Mouse (Mus musculus): ENCODE results near the gene Itga9. TPM values are rescaled to one million over a fixed set of nuclear protein-coding genes. Genes with fewer than 3 reads are reported as not detected.
"Not testable (repeated sequence)": the region's sequence is repeated elsewhere in the genome, so short reads cannot be mapped to it uniquely, and the experiment has no call there.

Gene Itga9
- polyA plus RNA-seq, 1 experiment, result 6.2 TPM

DNA sequence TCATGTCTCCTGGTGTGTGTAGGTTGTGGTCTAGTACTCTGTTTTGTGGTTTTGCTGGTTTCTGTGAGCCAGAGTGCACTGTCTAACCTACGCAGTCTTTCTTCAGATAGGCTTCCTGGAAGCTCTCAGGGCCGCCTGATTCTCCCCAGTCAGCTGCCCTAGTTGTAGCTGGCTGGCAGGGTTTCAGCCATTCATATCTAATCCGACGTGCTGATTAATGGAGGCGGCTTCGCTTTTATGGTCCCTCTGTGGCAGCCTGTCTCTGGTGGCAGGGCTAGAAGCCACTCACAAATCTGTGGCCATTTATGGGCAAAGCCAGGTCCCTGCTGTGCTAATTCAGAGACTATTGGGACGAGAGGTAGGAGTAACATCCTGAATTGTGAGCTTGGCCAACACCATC lies 16.3 kb upstream of the Itga9 start:
- Histone ChIP-seq H3K4me1 (ENCODE audit: control insufficient read depth, insufficient read depth, low read length) (peaks cover 3% of the 10 kb centered on the region), H3K4me3 (ENCODE audit: control insufficient read depth, low read depth, low read length) (no peak overlapping the region), H3K36me3 (ENCODE audit: control insufficient read depth, insufficient read depth, low read length) (no peaks in the 10 kb centered on the region), H3K27me3 (ENCODE audit: control insufficient read depth, insufficient read depth, low read length) (no peaks in the 10 kb centered on the region), H3K27ac (ENCODE audit: control insufficient read depth, insufficient read depth, low read depth, low read length) (peak overlapping the region; percentile 39; the same call in 1 of the 2 replicates)
- no peak for TF ChIP-seq POLR2A (IDR thresholded peaks at IDR 0.05; ENCODE audit: control insufficient read depth, low read depth, low read length)
- TF ChIP-seq CTCF (IDR thresholded peaks at IDR 0.05; ENCODE audit: control insufficient read depth, insufficient read depth, insufficient replicate concordance, low read depth, low read length), result no peak

DNA sequence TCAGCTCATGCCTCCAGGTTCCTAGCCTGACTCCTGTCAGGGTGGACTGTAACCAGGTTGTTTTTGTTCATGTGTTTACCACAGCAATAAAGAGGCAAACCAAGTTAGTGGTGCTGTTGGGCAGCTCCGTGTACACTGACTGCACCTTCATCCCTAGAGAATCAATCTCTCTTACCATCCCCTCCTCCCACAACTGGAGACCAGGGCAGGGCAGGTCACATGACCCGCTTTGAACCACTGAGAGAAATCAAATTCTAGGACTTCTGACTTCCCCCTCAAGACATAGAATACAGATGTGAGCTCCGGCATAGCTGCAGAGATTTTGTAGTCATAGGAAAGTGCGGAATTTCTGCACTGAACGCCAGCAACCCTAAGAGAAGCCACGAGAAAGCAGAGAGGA lies 14.9 kb upstream of the Itga9 start:
- H3K4me1 ChIP-seq (ENCODE audit: control insufficient read depth, insufficient read depth, low read length), result peaks cover 3% of the 10 kb centered on the region

GRCm38 (mm10) chr9:118592585-118593249 lies 13.8 kb upstream of the Itga9 start:
- no peaks in the 10 kb centered on the region for H3K36me3 ChIP-seq (ENCODE audit: control insufficient read depth, insufficient read depth, low read length)
- no peak overlapping the region for H3K27ac ChIP-seq (ENCODE audit: control insufficient read depth, insufficient read depth, low read depth, low read length)

More for the DNA sequence above, 14.9 kb upstream of the Itga9 start:
- H3K27ac ChIP-seq (ENCODE audit: control insufficient read depth, insufficient read depth, low read depth, low read length), result no peak overlapping the region
- H3K4me3 ChIP-seq (ENCODE audit: control insufficient read depth, low read depth, low read length), result no peak overlapping the region
- H3K36me3 ChIP-seq (ENCODE audit: control insufficient read depth, insufficient read depth, low read length), result no peaks in the 10 kb centered on the region
- TF ChIP-seq POLR2A (IDR thresholded peaks at IDR 0.05; ENCODE audit: control insufficient read depth, low read depth, low read length) (no peak), CTCF (IDR thresholded peaks at IDR 0.05; ENCODE audit: control insufficient read depth, insufficient read depth, insufficient replicate concordance, low read depth, low read length) (no peak)
- H3K27me3 ChIP-seq (ENCODE audit: control insufficient read depth, insufficient read depth, low read length), result no peaks in the 10 kb centered on the region

DNA sequence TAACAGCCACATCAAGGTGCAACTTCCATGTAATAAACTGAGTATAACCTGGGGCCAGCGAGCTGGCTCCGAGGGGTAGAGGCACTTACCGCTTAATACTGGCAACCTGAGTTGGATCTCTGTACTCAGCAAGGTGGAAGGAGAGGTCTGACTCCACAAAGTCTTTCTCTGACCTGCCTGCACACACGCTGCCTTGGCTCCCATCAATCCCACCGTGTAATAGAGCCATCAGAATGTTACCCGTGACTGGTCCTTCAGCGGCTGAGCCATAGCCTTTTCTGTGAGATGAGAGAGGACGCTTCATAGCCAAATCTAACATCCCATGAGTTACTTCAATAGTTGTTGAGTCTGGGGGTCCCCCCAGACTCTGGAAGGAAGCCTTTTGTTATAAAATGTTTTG lies 13.0 kb upstream of the Itga9 start:
- TF ChIP-seq CTCF (IDR thresholded peaks at IDR 0.05; ENCODE audit: control insufficient read depth, insufficient read depth, insufficient replicate concordance, low read depth, low read length), result no peak
- no peak for TF ChIP-seq POLR2A (IDR thresholded peaks at IDR 0.05; ENCODE audit: control insufficient read depth, low read depth, low read length)
- H3K27me3 ChIP-seq (ENCODE audit: control insufficient read depth, insufficient read depth, low read length), result no peaks in the 10 kb centered on the region
- no peaks in the 10 kb centered on the region for H3K36me3 ChIP-seq (ENCODE audit: control insufficient read depth, insufficient read depth, low read length)
- H3K27ac ChIP-seq (ENCODE audit: control insufficient read depth, insufficient read depth, low read depth, low read length), result no peak overlapping the region
- H3K4me1 ChIP-seq (ENCODE audit: control insufficient read depth, insufficient read depth, low read length), result peaks cover 3% of the 10 kb centered on the region
- no peak overlapping the region for H3K4me3 ChIP-seq (ENCODE audit: control insufficient read depth, low read depth, low read length)

More at GRCm38 (mm10) chr9:118592585-118593249, 13.8 kb upstream of the Itga9 start:
- H3K4me1 ChIP-seq (ENCODE audit: control insufficient read depth, insufficient read depth, low read length), result peaks cover 3% of the 10 kb centered on the region
- H3K4me3 ChIP-seq (ENCODE audit: control insufficient read depth, low read depth, low read length), result no peak overlapping the region
- no peaks in the 10 kb centered on the region for H3K27me3 ChIP-seq (ENCODE audit: control insufficient read depth, insufficient read depth, low read length)
- TF ChIP-seq CTCF (IDR thresholded peaks at IDR 0.05; ENCODE audit: control insufficient read depth, insufficient read depth, insufficient replicate concordance, low read depth, low read length) (no peak), POLR2A (IDR thresholded peaks at IDR 0.05; ENCODE audit: control insufficient read depth, low read depth, low read length) (no peak)

GRCm38 (mm10) chr9:118596767-118597166 lies 9.7 kb upstream of the Itga9 start:
- Histone ChIP-seq H3K4me3 (ENCODE audit: control insufficient read depth, low read depth, low read length) (no peak overlapping the region), H3K36me3 (ENCODE audit: control insufficient read depth, insufficient read depth, low read length) (no peaks in the 10 kb centered on the region), H3K4me1 (ENCODE audit: control insufficient read depth, insufficient read depth, low read length) (peaks cover 3% of the 10 kb centered on the region), H3K27ac (ENCODE audit: control insufficient read depth, insufficient read depth, low read depth, low read length) (no peak overlapping the region), H3K27me3 (ENCODE audit: control insufficient read depth, insufficient read depth, low read length) (no peaks in the 10 kb centered on the region)
- TF ChIP-seq CTCF (IDR thresholded peaks at IDR 0.05; ENCODE audit: control insufficient read depth, insufficient read depth, insufficient replicate concordance, low read depth, low read length) (no peak), POLR2A (IDR thresholded peaks at IDR 0.05; ENCODE audit: control insufficient read depth, low read depth, low read length) (no peak)

DNA sequence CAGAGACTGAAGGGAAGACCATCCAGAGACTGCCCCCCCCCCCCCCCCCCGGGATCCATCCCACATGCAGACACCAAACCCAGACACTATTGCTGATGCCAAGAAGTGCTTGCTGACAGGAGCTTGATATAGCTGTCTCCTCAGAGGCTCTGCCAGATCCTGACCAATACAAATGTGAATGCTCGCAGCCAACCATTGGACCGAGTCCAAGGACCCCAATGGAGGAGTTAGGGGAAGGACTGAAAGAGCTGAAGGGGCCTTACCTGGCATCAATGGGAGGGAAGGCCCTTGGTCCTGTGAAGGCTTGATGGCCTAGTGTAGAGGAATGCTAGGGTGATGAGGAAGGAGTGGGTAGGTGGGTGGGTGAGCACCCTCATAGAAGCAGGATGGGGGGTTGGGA lies 6.1 kb upstream of the Itga9 start:
- not testable (repeated sequence) for H3K27ac ChIP-seq (ENCODE audit: control insufficient read depth, insufficient read depth, low read depth, low read length); H3K4me1 ChIP-seq (ENCODE audit: control insufficient read depth, insufficient read depth, low read length)

DNA sequence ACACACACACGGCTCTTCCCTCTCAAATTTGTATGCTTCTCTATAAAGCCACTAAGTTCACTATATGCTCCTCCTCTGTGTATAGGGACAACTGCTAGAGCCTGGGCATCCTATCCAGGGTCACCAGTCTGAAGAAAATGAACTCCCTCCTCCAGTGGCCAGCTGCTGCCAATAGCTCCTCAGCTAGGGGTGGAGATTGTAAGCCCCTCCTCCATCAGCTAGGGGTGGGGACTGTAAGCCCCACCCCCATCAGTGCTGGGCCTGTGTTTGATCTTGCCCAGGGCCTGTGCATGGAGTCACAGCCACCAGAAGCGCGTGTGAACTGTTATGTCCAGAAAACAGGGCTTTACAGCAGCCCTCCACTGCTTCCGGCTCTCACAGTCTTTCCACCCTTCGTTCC lies 3.9 kb upstream of the Itga9 start:
- TF ChIP-seq CTCF (IDR thresholded peaks at IDR 0.05; ENCODE audit: control insufficient read depth, insufficient read depth, insufficient replicate concordance, low read depth, low read length) (no peak), POLR2A (IDR thresholded peaks at IDR 0.05; ENCODE audit: control insufficient read depth, low read depth, low read length) (no peak)
- Histone ChIP-seq H3K27me3 (ENCODE audit: control insufficient read depth, insufficient read depth, low read length) (0 out of 2 replicates have a peak, but pooled peaks cover 2% of the 10 kb centered on the region), H3K4me3 (ENCODE audit: control insufficient read depth, low read depth, low read length) (no peak overlapping the region)

More for the DNA sequence above, 6.1 kb upstream of the Itga9 start:
- H3K36me3 ChIP-seq (ENCODE audit: control insufficient read depth, insufficient read depth, low read length); H3K4me3 ChIP-seq (ENCODE audit: control insufficient read depth, low read depth, low read length); H3K27me3 ChIP-seq (ENCODE audit: control insufficient read depth, insufficient read depth, low read length): not testable (repeated sequence)

More for the DNA sequence above, 3.9 kb upstream of the Itga9 start:
- H3K36me3 ChIP-seq (ENCODE audit: control insufficient read depth, insufficient read depth, low read length), result no peaks in the 10 kb centered on the region
- peaks cover 6% of the 10 kb centered on the region for H3K4me1 ChIP-seq (ENCODE audit: control insufficient read depth, insufficient read depth, low read length)
- no peak overlapping the region for H3K27ac ChIP-seq (ENCODE audit: control insufficient read depth, insufficient read depth, low read depth, low read length)
